In genomic region chr10:85872479-85872773, GRCm38 (mm10) we compare ENCODE assay signal across 7 mouse cellular contexts. TPM values are rescaled to one million over a fixed set of nuclear protein-coding genes. Genes with fewer than 3 reads are reported as not detected.
DNase-seq lines count a peak whose midpoint lies in the region; ATAC-seq and TF ChIP-seq lines count a peak whose summit lies in the region.

No protein-coding gene starts in this region.

- H3K4me2 ChIP-seq in embryonic facial prominence, embryonic 15.5 days (replicated peaks) = peak overlapping the region; percentile 62
- H3K4me2 ChIP-seq in limb, embryonic 12.5 days = peak overlapping the region; percentile 83

- H3K27me3 ChIP-seq in spleen, adult 2 months (ENCODE audit: control insufficient read depth, insufficient read depth, low read length) = no peaks in the 10 kb centered on the region
- H3K27me3 ChIP-seq in embryonic facial prominence, embryonic 15.5 days = no peaks in the 10 kb centered on the region
- H3K27me3 ChIP-seq in limb, embryonic 12.5 days = no peaks in the 10 kb centered on the region
- H3K27me3 ChIP-seq in small intestine, adult 2 months (ENCODE audit: control insufficient read depth, insufficient read depth, low read length) = no peaks in the 10 kb centered on the region

- no peaks in the 10 kb centered on the region for H3K9me3 ChIP-seq in embryonic facial prominence, embryonic 15.5 days (replicated peaks)
- H3K9me3 ChIP-seq in limb, embryonic 12.5 days = no peaks in the 10 kb centered on the region

- H3K4me1 ChIP-seq in spleen, adult 2 months (ENCODE audit: control insufficient read depth, insufficient read depth, insufficient read length) = peaks cover 6% of the 10 kb centered on the region; the same call in 1 of the 2 replicates
- H3K4me1 ChIP-seq in embryonic facial prominence, embryonic 15.5 days = peaks cover 13% of the 10 kb centered on the region
- H3K4me1 ChIP-seq in limb, embryonic 12.5 days (replicated peaks) = peaks cover 11% of the 10 kb centered on the region
- no peaks in the 10 kb centered on the region for H3K4me1 ChIP-seq in small intestine, adult 2 months (ENCODE audit: control insufficient read depth, insufficient read depth, insufficient read length, low read length)

- peak overlapping the region; percentile 72; the same call in 1 of the 2 replicates for H3K27ac ChIP-seq in spleen, adult 2 months (ENCODE audit: insufficient read depth, low read length)
- no peak overlapping the region for H3K27ac ChIP-seq in embryonic facial prominence, embryonic 15.5 days (replicated peaks)
- 0 out of 2 replicates have a peak overlapping the region, but pooled peaks have one; percentile 45 for H3K27ac ChIP-seq in limb, embryonic 12.5 days
- no peak overlapping the region for H3K27ac ChIP-seq in small intestine, adult 2 months (ENCODE audit: insufficient read depth, low read depth, low read length)

- H3K4me3 ChIP-seq in spleen, adult 2 months (ENCODE audit: extremely low read depth, insufficient read depth, insufficient read length) = peak overlapping the region; percentile 97
- H3K4me3 ChIP-seq in embryonic facial prominence, embryonic 15.5 days (replicated peaks) = peak overlapping the region; percentile 93
- peak overlapping the region; percentile 96 for H3K4me3 ChIP-seq in limb, embryonic 12.5 days (replicated peaks)
- peak overlapping the region; percentile 76 for H3K4me3 ChIP-seq in small intestine, adult 2 months (ENCODE audit: low read depth, low read length)

- peaks cover 7% of the 10 kb centered on the region for H3K36me3 ChIP-seq in spleen, adult 2 months (ENCODE audit: control insufficient read depth, insufficient read depth, low read length)
- peaks cover 31% of the 10 kb centered on the region for H3K36me3 ChIP-seq in embryonic facial prominence, embryonic 15.5 days
- H3K36me3 ChIP-seq in limb, embryonic 12.5 days = peaks cover 35% of the 10 kb centered on the region
- H3K36me3 ChIP-seq in small intestine, adult 2 months (ENCODE audit: control insufficient read depth, insufficient read depth, low read length) = peaks cover 10% of the 10 kb centered on the region

- TF ChIP-seq CTCF in spleen, adult 2 months (IDR thresholded peaks at IDR 0.05; ENCODE audit: extremely low read depth, insufficient read depth, insufficient read length, insufficient replicate concordance) = no peak
- no peak for TF ChIP-seq CTCF in small intestine, adult 2 months (IDR thresholded peaks at IDR 0.05; ENCODE audit: extremely low read depth, insufficient read length, insufficient replicate concordance, low read depth, low read length)

- WGBS in spleen, adult 2 months = 1% methylated on average over 5 of the region's 5 CpGs
- under 1% methylated on average over 5 of the region's 5 CpGs for WGBS in embryonic facial prominence, embryonic 15.5 days
- 6% methylated on average over 5 of the region's 5 CpGs for WGBS in limb, embryonic 12.5 days
- under 1% methylated on average over 5 of the region's 5 CpGs for WGBS in small intestine, adult 2 months

- DNase-seq in spleen, adult 2 months (ENCODE audit: low read depth in 1 of 2, low spot score in 2 of 2) = peak in 1 of 2 experiments; percentile 12
- DNase-seq in spleen, adult 18-20 months = no peak
- no peak for DNase-seq in urinary bladder, postnatal 10 days (ENCODE audit: low spot score)
- DNase-seq in urinary bladder, postnatal 14 days (ENCODE audit: low spot score) = no peak

- no peak for TF ChIP-seq POLR2A in spleen, adult 2 months (IDR thresholded peaks at IDR 0.05; ENCODE audit: low read depth, low read length)
- no peak for TF ChIP-seq POLR2A in small intestine, adult 2 months (IDR thresholded peaks at IDR 0.05; ENCODE audit: low read depth, low read length)

- ATAC-seq in embryonic facial prominence, embryonic 15.5 days (ENCODE audit: insufficient number of reproducible peaks, low FRiP score, low TSS enrichment, low read depth) = 0 out of 2 replicates have a peak, but pooled peaks have one; percentile 9
- ATAC-seq in limb, embryonic 12.5 days (ENCODE audit: insufficient number of reproducible peaks, insufficient read depth, low FRiP score, low TSS enrichment, low read depth) = no peak

- H3K9ac ChIP-seq in embryonic facial prominence, embryonic 15.5 days = peak overlapping the region; percentile 89
- peak overlapping the region; percentile 88 for H3K9ac ChIP-seq in limb, embryonic 12.5 days (replicated peaks)

RNA-seq across cellular contexts. Expression of gene Pwp1, which starts 43.1 kb away (rescaled TPM):
- 6.0 and 6.1 TPM in 2 replicates for polyA plus RNA-seq in spleen, adult 2 months (2012; rRNA removed)
- 60.6 and 61.8 TPM in 2 replicates for polyA plus RNA-seq in embryonic facial prominence, embryonic 15.5 days (2015; fragmentation: Nextera tagmentation; extraction: Ambion mirVana)
- polyA plus RNA-seq in limb, embryonic 12.5 days (2016; fragmentation: Nextera tagmentation; extraction: Ambion mirVana) = 94.0 TPM in 2 replicates
- polyA plus RNA-seq in small intestine, adult 2 months (2012; rRNA removed) = 2.0 and 3.4 TPM in 2 replicates

RNA-seq across cellular contexts. Expression of gene Prdm4, which starts 44.5 kb away (rescaled TPM):
- 14.1 and 21.9 TPM in 2 replicates for polyA plus RNA-seq in spleen, adult 2 months (2012; rRNA removed)
- polyA plus RNA-seq in embryonic facial prominence, embryonic 15.5 days (2015; fragmentation: Nextera tagmentation; extraction: Ambion mirVana) = 16.5 and 18.4 TPM in 2 replicates
- polyA plus RNA-seq in limb, embryonic 12.5 days (2016; fragmentation: Nextera tagmentation; extraction: Ambion mirVana) = 29.7 and 31.7 TPM in 2 replicates
- polyA plus RNA-seq in small intestine, adult 2 months (2012; rRNA removed) = 9.4 and 26.3 TPM in 2 replicates

RNA-seq across cellular contexts. Expression of gene Ascl4, which starts 55.1 kb away (rescaled TPM):
- polyA plus RNA-seq in spleen, adult 2 months (2012; rRNA removed) = 0.07 and 0.09 TPM in 2 replicates
- 1.5 and 1.7 TPM in 2 replicates for polyA plus RNA-seq in embryonic facial prominence, embryonic 15.5 days (2015; fragmentation: Nextera tagmentation; extraction: Ambion mirVana)
- 0.18 and 0.36 TPM in 2 replicates for polyA plus RNA-seq in limb, embryonic 12.5 days (2016; fragmentation: Nextera tagmentation; extraction: Ambion mirVana)
- polyA plus RNA-seq in small intestine, adult 2 months (2012; rRNA removed) = 0.14 TPM in 1 of 2 replicates, not detected in the other

Comparison
In these comparisons a context has a peak if more than half of its experiments do, and no peak if none do; other contexts are left out.
1. H3K27ac ChIP-seq: peak in spleen, adult 2 months (single experiment) and limb, embryonic 12.5 days (single experiment); none in embryonic facial prominence, embryonic 15.5 days (single experiment) and small intestine, adult 2 months (single experiment).
2. Peak in every context shown above with its lines, with median percentiles within 50 percentile points of each other: H3K4me3 ChIP-seq.